Mouse (Mus musculus) forebrain, embryonic 14.5 days (tissue): Measurements from ENCODE around the gene Cyth2. TPM values are rescaled to one million over a fixed set of nuclear protein-coding genes. Genes with fewer than 3 reads are reported as not detected.
A peak's percentile ranks its signal among the peaks of the same experiment; 100 is the strongest.

Experiments
- ATAC-seq: fragments of 200-750 bp; cut with Nextera tagmentation; 2 replicates; pipeline ENCODE4 v1.8.0; 2017; ENCODE audit warnings: mild to moderate bottlenecking, moderate library complexity
- DNase-seq: peaks from one replicate; pipeline ENCODE4 v3.0.0-alpha.2; 2015; ENCODE audit warnings: low spot score
- H3K27ac ChIP-seq: fragments of 300-500 bp; sonication (generic); 2 replicates; pipeline ENCODE4 v1.5.1; 2014; ENCODE audit warnings: low read depth, mild to moderate bottlenecking, control low read depth, low read length, moderate library complexity
- H3K27me3 ChIP-seq: fragments of 300-500 bp; sonication (generic); replicated peaks from 2 replicates; pipeline ENCODE4 v1.6.1; 2014; ENCODE audit warnings: low read length, control low read depth, mixed read lengths; ENCODE audit not compliant: control insufficient read depth, insufficient read depth
- H3K36me3 ChIP-seq: fragments of 300-500 bp; sonication (generic); 2 replicates; pipeline ENCODE4 v1.6.1; 2014; ENCODE audit warnings: low read length, control low read depth; ENCODE audit not compliant: control insufficient read depth, insufficient read depth
- H3K4me1 ChIP-seq: fragments of 300-500 bp; sonication (generic); 2 replicates; pipeline ENCODE4 v1.6.1; 2014; ENCODE audit warnings: antibody characterized with exemption, low read length, control low read depth; ENCODE audit not compliant: control insufficient read depth, insufficient read depth
- H3K4me2 ChIP-seq: fragments of 300-500 bp; sonication (generic); 2 replicates; pipeline ENCODE4 v1.6.1; 2014; ENCODE audit warnings: mild to moderate bottlenecking, control low read depth, low read length
- H3K4me3 ChIP-seq: fragments of 300-500 bp; sonication (generic); 2 replicates; pipeline ENCODE4 v1.5.1; 2014; ENCODE audit warnings: low read depth, low read length, control low read depth
- H3K9ac ChIP-seq: fragments of 300-500 bp; sonication (generic); 2 replicates; pipeline ENCODE4 v1.6.1; 2014; ENCODE audit warnings: mild to moderate bottlenecking, low read length, control low read depth, moderate library complexity
- H3K9me3 ChIP-seq: fragments of 300-500 bp; sonication (generic); replicated peaks from 2 replicates; pipeline ENCODE4 v1.6.1; 2016; ENCODE audit warnings: low read length, control low read depth, mixed read lengths; ENCODE audit not compliant: control insufficient read depth
- WGBS: fragments of 180-500 bp; shearing (Covaris S2); extraction: QIAGEN DNeasy Blood & Tissue Kit; methylation state at CpG from one replicate; pipeline ENCODE4 v1.1.7; 2014; 5-methylcytosine and 5-hydroxymethylcytosine counted together
- polyA plus RNA-seq: library from polyadenylated mRNA; unstranded; fragments of >200 nt; fragmentation: Nextera tagmentation; extraction: Ambion mirVana; gene quantifications from 2 replicates; pipeline ENCODE4 v1.2.1, GENCODE M21; 2014

The Cyth2 gene
- polyA plus RNA-seq, 1 experiment from 2014 or later = 286 TPM

GRCm38 (mm10) chr7:45785388-45786135 is 28.8 kb downstream of the Cyth2 start:
- no peaks in the 10 kb centered on the region for H3K9me3 ChIP-seq
- peak overlapping the region; percentile 95 for H3K9ac ChIP-seq
- H3K36me3 ChIP-seq = peaks cover 34% of the 10 kb centered on the region
- peak; percentile 51 for ATAC-seq
- no peak for DNase-seq
- peak overlapping the region; percentile 82 for H3K4me2 ChIP-seq
- peak overlapping the region; percentile 98 for H3K27ac ChIP-seq
- no peaks in the 10 kb centered on the region for H3K27me3 ChIP-seq
- under 1% methylated on average over 37 of the region's 42 CpGs for WGBS
- 0 out of 2 replicates have a peak, but pooled peaks cover 3% of the 10 kb centered on the region for H3K4me1 ChIP-seq
- peak overlapping the region; percentile 98 for H3K4me3 ChIP-seq

- 20% methylated on average over 19 of the region's 20 CpGs for WGBS
Measured at GRCm38 (mm10) chr7:45784524-45785372, 29.6 kb downstream of the Cyth2 start, which contains the start of gene Sult2b1. Gene Sult2b1, minus strand, starts transcription at chr7:45784669.

GRCm38 (mm10) chr7:45783511-45784091 is 30.8 kb downstream of the Cyth2 start, which contains the start of gene Lmtk3:
Gene Lmtk3, plus strand, starts transcription at chr7:45783738.
- peak within 1 kb of the TSS; percentile 95 for H3K9ac ChIP-seq
- ATAC-seq (peak; percentile 37), DNase-seq (peak; percentile 84)
- H3K9me3 ChIP-seq = no peaks in the 10 kb centered on the region
- H3K27ac ChIP-seq = peak within 1 kb of the TSS; percentile 98
- H3K36me3 ChIP-seq = peaks cover 14% of the 10 kb centered on the region
- peak within 1 kb of the TSS; percentile 98 for H3K4me3 ChIP-seq
- peak within 1 kb of the TSS; percentile 82 for H3K4me2 ChIP-seq
- WGBS = under 1% methylated on average over 38 of the region's 38 CpGs
- no peaks in the 10 kb centered on the region for H3K27me3 ChIP-seq
- peaks cover 11% of the 10 kb centered on the region; the same call in 1 of the 2 replicates for H3K4me1 ChIP-seq

More at GRCm38 (mm10) chr7:45784524-45785372, 29.6 kb downstream of the Cyth2 start, which contains the start of gene Sult2b1:
- Histone ChIP-seq H3K9me3 (no peaks in the 10 kb centered on the region), H3K36me3 (peaks cover 26% of the 10 kb centered on the region), H3K27me3 (no peaks in the 10 kb centered on the region), H3K4me1 (0 out of 2 replicates have a peak, but pooled peaks cover 3% of the 10 kb centered on the region), H3K27ac (peak within 1 kb of the TSS; percentile 98), H3K4me3 (peak within 1 kb of the TSS; percentile 98), H3K9ac (peak within 1 kb of the TSS; percentile 95), H3K4me2 (peak within 1 kb of the TSS; percentile 82)
- DNase-seq (peak; percentile 99), ATAC-seq (peak; percentile 67)

DNA sequence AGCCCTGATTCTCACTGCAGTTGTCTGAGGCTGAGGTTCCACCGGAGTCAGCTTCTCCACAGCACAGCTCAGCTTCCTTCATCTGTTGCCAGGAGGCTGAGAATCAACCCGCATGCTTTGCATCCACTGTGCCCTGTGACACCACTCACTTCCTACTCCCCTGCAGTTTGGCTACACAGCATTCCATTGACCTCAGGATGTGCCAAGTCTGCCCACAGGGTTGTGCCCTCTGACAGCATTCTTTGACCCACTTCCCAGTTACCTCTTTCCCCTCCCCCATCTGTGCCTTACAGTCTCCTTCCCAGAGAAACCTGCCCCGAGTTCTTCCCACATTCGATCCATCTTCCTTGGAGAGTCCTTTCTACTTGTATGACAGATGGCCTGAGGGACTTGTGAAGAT is 32.1 kb downstream of the Cyth2 start:
- ATAC-seq = no peak
- DNase-seq = no peak
- Histone ChIP-seq H3K9ac (no peak overlapping the region), H3K4me2 (no peak overlapping the region), H3K4me3 (no peak overlapping the region), H3K27ac (no peak overlapping the region), H3K36me3 (peaks cover under 1% of the 10 kb centered on the region), H3K4me1 (peaks cover 11% of the 10 kb centered on the region; the same call in 1 of the 2 replicates), H3K27me3 (no peaks in the 10 kb centered on the region), H3K9me3 (no peaks in the 10 kb centered on the region)
- WGBS = 69% methylated on average over 4 of the region's 4 CpGs

GRCm38 (mm10) chr7:45779081-45779641 is 35.2 kb downstream of the Cyth2 start:
- ATAC-seq (0 out of 2 replicates have a peak, but pooled peaks have one; percentile 4), DNase-seq (peak; percentile 41)
- H3K9ac ChIP-seq = peak overlapping the region; percentile 32; the same call in 1 of the 2 replicates
- peak overlapping the region; percentile 35 for H3K4me2 ChIP-seq
- no peaks in the 10 kb centered on the region for H3K36me3 ChIP-seq
- H3K27me3 ChIP-seq = no peaks in the 10 kb centered on the region
- 22% methylated on average over 22 of the region's 22 CpGs for WGBS
- H3K27ac ChIP-seq = no peak overlapping the region
- no peak overlapping the region for H3K4me3 ChIP-seq
- no peaks in the 10 kb centered on the region for H3K9me3 ChIP-seq
- peaks cover 8% of the 10 kb centered on the region; the same call in 1 of the 2 replicates for H3K4me1 ChIP-seq

GRCm38 (mm10) chr7:45775237-45775636 is 39.1 kb downstream of the Cyth2 start:
- no peaks in the 10 kb centered on the region for H3K9me3 ChIP-seq
- DNase-seq (no peak), ATAC-seq (no peak)
- no peaks in the 10 kb centered on the region for H3K27me3 ChIP-seq
- no peak overlapping the region for H3K9ac ChIP-seq
- no peak overlapping the region for H3K4me2 ChIP-seq
- H3K36me3 ChIP-seq = no peaks in the 10 kb centered on the region
- no peak overlapping the region for H3K4me3 ChIP-seq
- peaks cover 8% of the 10 kb centered on the region; the same call in 1 of the 2 replicates for H3K4me1 ChIP-seq
- no peak overlapping the region for H3K27ac ChIP-seq
- WGBS = 86% methylated on average over 7 of the region's 7 CpGs

DNA sequence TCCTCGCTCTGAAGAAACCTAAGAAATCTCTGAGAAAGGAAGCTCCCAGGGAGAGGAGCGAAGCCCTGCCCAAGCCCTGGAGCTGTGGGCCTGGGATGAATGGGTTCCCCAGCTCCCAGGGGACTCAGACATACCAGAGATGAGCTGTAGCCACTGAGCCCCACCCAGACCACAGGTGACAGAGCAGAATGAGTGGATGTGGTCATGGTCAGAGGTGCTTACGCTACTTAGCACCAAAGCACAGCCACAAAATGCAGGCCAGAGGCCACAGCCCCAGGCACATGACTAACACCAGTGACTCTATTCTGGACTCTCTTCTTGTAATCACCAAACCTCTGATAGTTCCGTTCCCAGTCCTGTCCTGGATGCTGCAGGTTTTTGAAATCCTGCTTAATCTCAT is 43.3 kb downstream of the Cyth2 start:
- ATAC-seq (no peak), DNase-seq (no peak)
- Histone ChIP-seq H3K4me2 (no peak overlapping the region), H3K27ac (no peak overlapping the region), H3K4me3 (no peak overlapping the region), H3K36me3 (no peaks in the 10 kb centered on the region), H3K9ac (no peak overlapping the region), H3K27me3 (no peaks in the 10 kb centered on the region), H3K9me3 (no peaks in the 10 kb centered on the region), H3K4me1 (no peaks in the 10 kb centered on the region)
- 58% methylated on average over 4 of the region's 4 CpGs for WGBS

GRCm38 (mm10) chr7:45770427-45771082 is 43.8 kb downstream of the Cyth2 start:
- DNase-seq = no peak
- H3K9ac ChIP-seq = no peak overlapping the region
- H3K4me3 ChIP-seq = no peak overlapping the region
- H3K36me3 ChIP-seq = no peaks in the 10 kb centered on the region
- no peak for ATAC-seq
- WGBS = 80% methylated on average over 8 of the region's 8 CpGs
- H3K27me3 ChIP-seq = no peaks in the 10 kb centered on the region
- H3K4me1 ChIP-seq = no peaks in the 10 kb centered on the region
- no peak overlapping the region for H3K4me2 ChIP-seq
- no peaks in the 10 kb centered on the region for H3K9me3 ChIP-seq
- H3K27ac ChIP-seq = no peak overlapping the region
